Mouse (Mus musculus): Measurements from ENCODE around the gene Tbl1xr1. TPM values are rescaled to one million over a fixed set of nuclear protein-coding genes. Genes with fewer than 3 reads are reported as not detected.

Gene Tbl1xr1
- total RNA-seq, 1 experiment from 2014 or later, result 133 TPM

GRCm38 (mm10) chr3:22138580-22139099, 62.2 kb downstream of the Tbl1xr1 start:
- ATAC-seq (replicated peaks; ENCODE audit: low read depth, poor library complexity, severe bottlenecking), result peak; percentile 26; the same call in 1 of the 2 replicates

GRCm38 (mm10) chr3:22140111-22140658, 63.7 kb downstream of the Tbl1xr1 start:
- no peak for ATAC-seq (replicated peaks; ENCODE audit: low read depth, poor library complexity, severe bottlenecking)

GRCm38 (mm10) chr3:22141984-22142719, 65.7 kb downstream of the Tbl1xr1 start:
- peak; percentile 63 for ATAC-seq (replicated peaks; ENCODE audit: low read depth, poor library complexity, severe bottlenecking)

DNA sequence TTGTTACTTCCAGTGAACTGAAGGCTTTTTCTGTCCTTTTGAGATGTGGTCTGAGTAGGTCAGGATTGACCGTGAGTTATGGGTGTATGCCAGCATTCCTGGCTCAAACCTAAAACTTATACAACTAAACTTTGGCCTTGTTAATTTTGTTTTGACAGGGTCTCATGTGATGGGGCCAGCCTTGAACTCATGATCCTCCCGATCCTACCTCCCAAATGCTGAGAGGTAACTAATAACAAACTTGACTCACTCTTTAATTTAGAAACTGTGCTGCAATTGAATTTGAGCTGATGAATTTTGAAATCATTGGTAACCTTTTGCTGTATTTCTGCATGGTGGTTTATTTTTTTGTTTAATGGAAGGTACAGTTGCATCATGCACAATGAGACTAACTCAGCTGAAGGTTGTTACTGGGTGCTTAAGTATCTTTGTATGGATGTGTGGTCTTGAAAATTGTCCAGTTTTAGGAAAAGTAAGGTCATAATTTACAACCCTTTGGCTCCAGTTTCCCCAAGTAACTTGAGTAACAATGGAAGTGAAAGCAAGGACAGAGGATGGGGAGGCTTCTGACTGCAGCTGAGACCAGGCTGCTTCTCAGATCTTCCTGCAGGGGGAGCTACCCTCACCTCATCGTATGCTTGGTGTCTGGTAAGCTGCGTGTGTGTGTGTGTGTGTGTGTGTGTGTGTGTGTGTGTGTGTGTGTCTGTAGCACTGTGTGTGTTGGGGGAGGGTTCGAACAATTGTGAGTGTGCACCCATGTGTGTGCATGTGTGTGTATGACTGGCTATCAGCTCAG, 66.6 kb downstream of the Tbl1xr1 start:
- peak; percentile 59 for ATAC-seq (replicated peaks; ENCODE audit: low read depth, poor library complexity, severe bottlenecking)

- 0 out of 2 replicates have a peak, but pooled peaks have one; percentile 21 for ATAC-seq (replicated peaks; ENCODE audit: low read depth, poor library complexity, severe bottlenecking)
These were observed 67.8 kb downstream of the Tbl1xr1 start for GRCm38 (mm10) chr3:22144255-22144654.

DNA sequence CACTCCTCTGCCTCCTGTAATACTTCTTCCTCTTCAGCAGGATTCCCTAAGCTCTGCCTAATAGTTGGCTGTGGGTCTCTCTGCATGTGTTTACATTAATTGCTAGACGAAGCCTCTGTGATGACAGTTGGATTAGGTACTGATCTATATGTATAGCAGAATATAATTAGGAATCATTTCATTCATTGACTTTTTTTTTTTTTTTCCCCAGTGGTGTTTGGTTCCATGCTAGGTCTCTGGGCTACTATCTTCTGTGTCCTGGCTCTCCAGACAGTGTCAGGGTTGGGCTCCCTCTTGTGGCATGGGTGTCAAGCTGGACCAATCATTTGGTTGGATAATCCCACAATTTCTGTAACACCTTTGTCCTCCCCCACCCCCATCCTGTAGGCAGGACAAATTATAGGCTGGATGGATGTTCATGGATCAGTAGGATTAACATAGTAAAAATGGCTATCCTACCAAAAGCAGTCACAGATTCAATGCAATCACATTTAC, 71.0 kb downstream of the Tbl1xr1 start:
- ATAC-seq (replicated peaks; ENCODE audit: low read depth, poor library complexity, severe bottlenecking), result no peak

- ATAC-seq (replicated peaks; ENCODE audit: low read depth, poor library complexity, severe bottlenecking), result no peak
These were observed 72.0 kb downstream of the Tbl1xr1 start for GRCm38 (mm10) chr3:22148306-22148932.

DNA sequence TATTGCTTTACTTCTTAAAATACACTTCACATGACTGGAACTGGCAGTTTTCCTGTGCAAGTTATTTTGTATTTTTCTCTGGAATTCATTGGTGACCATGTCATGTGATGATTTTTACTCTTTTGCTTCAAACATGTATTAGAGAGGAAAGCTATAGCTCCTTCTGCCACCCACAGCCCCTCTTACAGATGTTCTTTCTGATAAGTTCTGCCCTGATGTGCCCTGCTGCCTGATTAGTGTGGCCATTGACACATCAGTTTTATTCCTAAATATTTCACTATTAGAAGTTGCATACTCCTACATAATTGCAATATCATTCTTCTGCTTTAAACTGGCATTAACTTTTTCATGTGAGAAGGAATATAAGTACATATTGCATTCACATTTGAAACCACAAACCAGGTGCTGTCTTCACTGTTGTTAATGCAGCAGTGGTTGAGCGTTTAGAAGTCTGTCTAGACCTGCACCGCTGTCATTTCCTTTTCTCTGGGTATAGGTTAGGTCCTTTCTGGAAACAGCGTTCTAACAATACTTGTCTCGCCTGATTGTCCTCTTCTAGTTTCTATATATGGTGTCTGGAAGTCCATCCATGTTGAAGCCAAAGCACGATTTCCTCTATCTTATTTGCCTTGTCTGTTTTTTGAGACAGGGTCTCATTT, 74.5 kb downstream of the Tbl1xr1 start:
- peak; percentile 23; the same call in 1 of the 2 replicates for ATAC-seq (replicated peaks; ENCODE audit: low read depth, poor library complexity, severe bottlenecking)

DNA sequence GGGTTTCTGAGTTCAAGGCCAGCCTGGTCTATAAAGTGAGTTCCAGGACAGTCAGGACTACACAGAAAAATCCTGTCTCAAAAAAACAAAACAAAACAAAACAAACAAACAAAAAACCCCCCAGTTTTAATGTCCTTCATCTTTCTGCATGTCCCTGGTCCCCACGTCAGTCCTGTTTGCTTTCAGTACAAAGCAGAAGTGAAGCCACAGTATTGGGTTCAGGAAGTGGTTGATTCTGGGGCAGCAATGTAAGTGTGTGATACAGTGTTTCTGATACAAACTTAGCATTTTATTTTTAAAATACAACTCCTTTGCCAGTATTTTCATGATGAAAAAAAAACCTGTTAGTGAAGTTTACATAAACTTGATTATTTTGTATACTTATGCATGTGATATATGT, 76.3 kb downstream of the Tbl1xr1 start:
- peak; percentile 90 for ATAC-seq (replicated peaks; ENCODE audit: low read depth, poor library complexity, severe bottlenecking)

DNA sequence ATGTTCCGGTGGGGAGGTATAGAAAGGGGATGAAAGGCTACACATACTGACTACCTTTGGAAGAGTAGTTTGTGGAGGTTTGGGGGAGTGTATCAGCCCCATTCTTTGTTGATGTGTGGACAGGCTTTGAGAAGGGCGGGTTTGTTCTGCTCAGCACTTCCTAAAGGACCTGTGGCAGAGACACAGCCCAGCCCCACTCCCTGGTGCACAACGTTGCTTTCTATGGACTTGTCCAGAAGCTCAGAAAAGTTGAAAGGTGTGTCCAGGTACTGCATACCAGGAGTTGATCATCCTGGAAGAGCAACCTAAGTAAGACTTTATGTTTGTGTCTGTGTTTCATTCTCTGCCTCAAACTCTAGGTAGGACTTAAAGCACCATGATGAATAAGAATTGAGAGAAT, 78.1 kb downstream of the Tbl1xr1 start:
- ATAC-seq (replicated peaks; ENCODE audit: low read depth, poor library complexity, severe bottlenecking), result no peak

DNA sequence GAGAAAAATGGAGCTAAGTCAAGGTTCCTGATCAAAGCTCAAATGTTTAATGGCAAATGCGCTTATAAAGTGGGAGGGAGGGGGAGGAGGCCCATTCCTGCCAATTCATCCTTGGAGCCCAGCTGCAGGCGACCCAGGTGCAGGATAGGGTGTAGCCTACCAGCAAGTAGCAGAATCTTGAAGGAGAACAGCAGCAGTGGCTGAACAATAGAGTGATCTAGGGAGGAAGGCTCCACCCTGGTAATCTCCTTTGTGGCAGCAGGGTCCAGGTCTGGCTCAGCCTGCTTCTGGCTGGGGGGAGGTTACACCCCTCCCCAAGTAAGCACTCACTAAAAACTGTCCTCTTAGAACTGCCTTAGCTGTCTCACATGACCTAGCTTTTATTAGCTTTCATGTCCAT, 79.9 kb downstream of the Tbl1xr1 start:
- ATAC-seq (replicated peaks; ENCODE audit: low read depth, poor library complexity, severe bottlenecking), result 0 out of 2 replicates have a peak, but pooled peaks have one; percentile 23

- ATAC-seq (replicated peaks; ENCODE audit: low read depth, poor library complexity, severe bottlenecking), result no peak
These were observed 86.5 kb downstream of the Tbl1xr1 start for GRCm38 (mm10) chr3:22162948-22163347.

- no peak for ATAC-seq (replicated peaks; ENCODE audit: low read depth, poor library complexity, severe bottlenecking)
These were observed 91.4 kb downstream of the Tbl1xr1 start for GRCm38 (mm10) chr3:22167856-22168255.

DNA sequence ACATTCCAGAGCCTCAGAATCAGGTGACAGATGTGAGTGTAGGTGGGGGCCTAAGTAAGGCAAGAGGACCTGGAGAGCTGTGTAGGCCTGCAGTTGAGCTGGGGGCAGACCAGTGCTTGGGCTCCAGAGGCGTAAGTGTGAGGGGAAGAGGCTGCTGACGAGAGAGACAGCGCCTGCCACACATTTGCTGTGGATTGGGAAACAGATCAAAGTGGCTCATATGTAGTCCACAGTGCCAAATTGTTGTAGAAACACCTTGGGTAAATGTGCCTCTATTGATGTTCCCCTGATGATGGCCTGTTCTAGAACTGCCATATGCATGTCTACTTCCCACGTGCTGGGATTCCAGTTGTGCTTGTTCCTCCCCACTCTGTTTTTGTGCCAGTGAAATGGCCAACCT, 92.0 kb downstream of the Tbl1xr1 start:
- ATAC-seq (replicated peaks; ENCODE audit: low read depth, poor library complexity, severe bottlenecking), result no peak

- ATAC-seq (replicated peaks; ENCODE audit: low read depth, poor library complexity, severe bottlenecking), result no peak
These were observed 95.1 kb downstream of the Tbl1xr1 start for GRCm38 (mm10) chr3:22171526-22171925.

DNA sequence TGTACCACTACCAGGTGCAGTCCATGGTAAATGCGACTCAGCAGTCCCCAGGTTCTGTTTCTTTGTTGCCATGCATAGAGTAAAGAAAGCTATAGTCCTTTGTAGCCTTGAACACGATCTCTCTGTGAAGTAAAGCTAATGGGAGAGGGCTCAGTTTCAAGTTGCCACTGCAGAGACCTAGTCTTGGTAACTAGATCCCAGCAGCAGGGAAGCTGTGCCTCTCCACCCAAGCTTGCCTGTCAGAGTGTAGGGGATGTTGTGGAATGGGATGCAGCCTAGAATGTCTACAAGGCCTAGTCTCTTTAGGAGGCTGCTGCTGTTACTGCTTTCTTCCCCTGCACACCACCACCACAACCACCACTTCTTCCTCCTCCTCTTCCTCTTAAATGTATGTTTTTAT, 96.0 kb downstream of the Tbl1xr1 start:
- no peak for ATAC-seq (replicated peaks; ENCODE audit: low read depth, poor library complexity, severe bottlenecking)

DNA sequence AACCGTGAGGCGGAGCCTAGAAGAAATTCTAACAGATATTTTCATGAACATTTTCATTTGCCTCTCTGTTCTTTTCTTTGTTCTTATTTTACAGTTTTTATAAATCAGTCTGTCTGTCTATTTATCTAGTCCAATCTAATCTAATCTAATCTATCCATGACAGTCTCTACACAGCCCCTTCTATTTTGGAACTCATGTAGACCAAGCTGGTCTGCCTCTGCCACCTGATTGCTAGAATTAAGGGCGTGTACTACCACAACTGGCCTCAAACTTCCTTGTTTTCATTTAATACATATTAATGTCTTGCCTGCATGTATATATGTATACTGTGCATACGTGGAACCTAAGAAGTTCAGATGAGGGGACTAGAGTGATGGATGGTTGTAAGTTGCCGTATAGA, 96.7 kb downstream of the Tbl1xr1 start:
- ATAC-seq (replicated peaks; ENCODE audit: low read depth, poor library complexity, severe bottlenecking), result peak; percentile 69

GRCm38 (mm10) chr3:22174232-22174631, 97.8 kb downstream of the Tbl1xr1 start:
- ATAC-seq (replicated peaks; ENCODE audit: low read depth, poor library complexity, severe bottlenecking), result no peak

DNA sequence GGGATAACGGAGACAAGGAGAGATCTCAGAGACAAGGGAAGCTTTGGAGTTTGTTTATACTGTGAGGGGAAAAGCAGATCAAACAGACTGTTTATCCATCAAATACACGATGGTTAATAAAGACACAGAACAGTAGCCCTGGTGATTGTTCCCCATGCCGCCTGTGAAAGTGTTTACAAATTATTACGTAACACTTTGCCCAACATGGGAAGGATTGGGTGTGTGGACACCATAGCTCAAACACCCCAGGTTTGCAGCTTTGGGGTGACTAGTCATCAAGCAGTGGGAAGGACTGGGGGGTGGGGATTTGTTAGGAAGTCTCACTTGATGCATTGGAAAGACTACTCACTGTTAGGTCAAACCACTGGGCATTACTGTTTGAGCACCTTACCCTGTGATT, 103.6 kb downstream of the Tbl1xr1 start:
- ATAC-seq (replicated peaks; ENCODE audit: low read depth, poor library complexity, severe bottlenecking), result 0 out of 2 replicates have a peak, but pooled peaks have one; percentile 25

DNA sequence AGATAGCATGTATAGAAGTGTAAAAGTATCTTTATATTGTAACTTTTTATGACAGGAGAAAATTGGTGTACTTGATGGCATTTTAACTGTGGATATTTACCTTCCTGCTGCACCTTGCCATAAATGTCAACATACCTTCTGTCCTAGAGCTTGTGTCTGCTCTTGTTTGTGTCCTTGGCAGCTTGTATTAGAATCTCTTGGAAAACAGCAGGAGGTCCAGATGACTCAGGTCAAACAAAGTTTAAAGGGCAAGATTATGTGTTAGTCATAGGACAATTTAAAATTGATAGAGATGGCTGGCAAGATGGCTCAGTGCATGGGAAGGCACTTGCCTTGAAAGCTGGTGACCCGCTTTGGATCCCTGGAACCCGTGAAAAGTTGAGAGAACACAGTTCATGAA, 104.6 kb downstream of the Tbl1xr1 start:
- ATAC-seq (replicated peaks; ENCODE audit: low read depth, poor library complexity, severe bottlenecking), result no peak
